Mouse (Mus musculus) adrenal gland, postnatal 36 days (tissue): ENCODE measurements around the gene Rita1. TPM values are rescaled to one million over a fixed set of nuclear protein-coding genes. Genes with fewer than 3 reads are reported as not detected.

Source experiments
- DNase-seq, 2 experiments: peaks; one replicate each; pipeline ENCODE4 v3.0.0; 2021; ENCODE audit warnings: mixed read lengths in 1 of 2
- total RNA-seq, 2 experiments: library from RNA; stranded (reverse); gene quantifications; 2 replicates each; pipeline ENCODE4 v1.2.3; 2021

The Rita1 gene
- total RNA-seq, 2 experiments from 2014 or later = 15.6 to 15.9 TPM

- no peak for DNase-seq
Measured at GRCm38 (mm10) chr5:120570289-120570897, 42.0 kb downstream of the Rita1 start.

GRCm38 (mm10) chr5:120569791-120570190 is 42.6 kb downstream of the Rita1 start:
- DNase-seq = no peak

GRCm38 (mm10) chr5:120568964-120569363 is 43.4 kb downstream of the Rita1 start:
- DNase-seq = peak in 1 of 2 experiments; percentile 53

- DNase-seq = no peak
Measured at GRCm38 (mm10) chr5:120568336-120568768, 44.0 kb downstream of the Rita1 start.

- no peak for DNase-seq
Measured at GRCm38 (mm10) chr5:120567761-120568211, 44.6 kb downstream of the Rita1 start.

- DNase-seq = peak; percentile 80 to 81
Measured at GRCm38 (mm10) chr5:120567253-120567701, 45.1 kb downstream of the Rita1 start.

GRCm38 (mm10) chr5:120566681-120567252 is 45.6 kb downstream of the Rita1 start:
- no peak for DNase-seq

GRCm38 (mm10) chr5:120566101-120566500 is 46.3 kb downstream of the Rita1 start:
- DNase-seq = peak; percentile 44 to 58

- DNase-seq = no peak
Measured at GRCm38 (mm10) chr5:120565171-120565905, 47.1 kb downstream of the Rita1 start.

- DNase-seq = no peak
Measured at GRCm38 (mm10) chr5:120563914-120564311, 48.5 kb downstream of the Rita1 start.

GRCm38 (mm10) chr5:120562956-120563913 is 49.2 kb downstream of the Rita1 start:
- DNase-seq = peak; percentile 75 to 81

GRCm38 (mm10) chr5:120560616-120561311 is 51.6 kb downstream of the Rita1 start:
- DNase-seq = peak; percentile 70 to 81

GRCm38 (mm10) chr5:120560129-120560615 is 52.2 kb downstream of the Rita1 start:
- no peak for DNase-seq

- DNase-seq = peak in 1 of 2 experiments; percentile 55
Measured at GRCm38 (mm10) chr5:120558762-120559161, 53.6 kb downstream of the Rita1 start.

GRCm38 (mm10) chr5:120558041-120558440 is 54.3 kb downstream of the Rita1 start:
- DNase-seq = no peak

- no peak for DNase-seq
Measured at GRCm38 (mm10) chr5:120555871-120556270, 56.5 kb downstream of the Rita1 start.

- DNase-seq = no peak
Measured at GRCm38 (mm10) chr5:120550673-120551072, 61.7 kb downstream of the Rita1 start.

- no peak for DNase-seq
Measured at GRCm38 (mm10) chr5:120550137-120550536, 62.3 kb downstream of the Rita1 start.

- DNase-seq = no peak
Measured at GRCm38 (mm10) chr5:120548236-120548850, 64.0 kb downstream of the Rita1 start.
